Mouse (Mus musculus) MEL (cell line): Measurements from ENCODE around the gene 1700022I11Rik. TPM values are rescaled to one million over a fixed set of nuclear protein-coding genes. Genes with fewer than 3 reads are reported as not detected.

Experiments used
- DNase-seq: peaks from one replicate; pipeline ENCODE4 v3.0.0; 2011; ENCODE audit warnings: low read depth, low spot score
- H3K27ac ChIP-seq: 2 replicates; pipeline ENCODE4 v1.5.1; 2012; ENCODE audit warnings: low read depth, mild to moderate bottlenecking, control low read depth, low read length, moderate library complexity; ENCODE audit not compliant: control insufficient read depth
- H3K27me3 ChIP-seq, 2 experiments: fragments of 150-350 bp in 1 of 2; sonication (generic) in 1 of 2; 2 replicates each; pipeline ENCODE4 v1.6.1; 2012; ENCODE audit warnings: low read length in 2 of 2, mild to moderate bottlenecking in 2 of 2, improper control_type of control experiment in 1 of 2, moderate library complexity in 1 of 2; ENCODE audit not compliant: insufficient read depth in 2 of 2, control insufficient read depth in 1 of 2
- H3K36me3 ChIP-seq, 2 experiments: 2 replicates each; pipeline ENCODE4 v1.6.1; 2012 to 2014; ENCODE audit warnings: low read length in 2 of 2, improper control_type of control experiment in 1 of 2, inconsistent platforms in 1 of 2, mild to moderate bottlenecking in 1 of 2; ENCODE audit not compliant: insufficient read depth in 2 of 2, control insufficient read depth in 1 of 2
- H3K4me1 ChIP-seq, 2 experiments: fragments of 150-350 bp in 1 of 2; sonication (generic) in 1 of 2; 2 replicates each; pipeline ENCODE4 v1.6.1; 2012; ENCODE audit warnings: low read length in 2 of 2, improper control_type of control experiment in 1 of 2, mild to moderate bottlenecking in 1 of 2; ENCODE audit not compliant: insufficient read depth in 2 of 2, control insufficient read depth in 1 of 2
- H3K4me3 ChIP-seq, 2 experiments: fragments of 150-350 bp in 1 of 2; sonication (generic) in 1 of 2; 2 replicates each; pipeline ENCODE4 v1.5.1; 2012; ENCODE audit warnings: low read depth in 2 of 2, low read length in 2 of 2, mild to moderate bottlenecking in 2 of 2, moderate library complexity in 2 of 2, control low read depth in 1 of 2, improper control_type of control experiment in 1 of 2; ENCODE audit not compliant: control insufficient read depth in 1 of 2, insufficient read depth in 1 of 2
- H3K79me2 ChIP-seq: 2 replicates; pipeline ENCODE4 v1.6.1; 2012; ENCODE audit warnings: mild to moderate bottlenecking, low read length, moderate library complexity; ENCODE audit not compliant: control insufficient read depth, poor library complexity, insufficient read depth
- H3K9ac ChIP-seq: 2 replicates; pipeline ENCODE4 v1.6.1; 2012; ENCODE audit warnings: low read depth, mild to moderate bottlenecking, control low read depth, low read length, moderate library complexity; ENCODE audit not compliant: control insufficient read depth, poor library complexity, severe bottlenecking
- H3K9me3 ChIP-seq: fragments of 150-350 bp; sonication (generic); replicated peaks from 2 replicates; pipeline ENCODE4 v1.6.1; 2012; ENCODE audit warnings: mild to moderate bottlenecking, low read length, improper control_type of control experiment, moderate library complexity; ENCODE audit not compliant: insufficient read depth
- BHLHE40 ChIP-seq: IDR thresholded peaks from 2 replicates; pipeline ENCODE4 v1.6.1; 2012; ENCODE audit warnings: low read depth, mild to moderate bottlenecking, inconsistent platforms, low read length, improper control_type of control experiment, borderline replicate concordance
- CHD2 ChIP-seq: IDR thresholded peaks from 2 replicates; pipeline ENCODE4 v1.6.1; 2011; ENCODE audit warnings: low read length, improper control_type of control experiment
- CTCF ChIP-seq, 3 experiments: IDR thresholded peaks in 2 of 3; conservative IDR thresholded peaks in 1 of 3; 2 replicates each; pipeline ENCODE4 v1.5.1; 2011 to 2012; ENCODE audit warnings: low read length in 3 of 3, low read depth in 2 of 3, mild to moderate bottlenecking in 2 of 3, improper control_type of control experiment in 1 of 3, inconsistent platforms in 1 of 3, mixed read lengths in 1 of 3, moderate library complexity in 1 of 3; ENCODE audit not compliant: control insufficient read depth in 1 of 3, insufficient read depth in 1 of 3, poor library complexity in 1 of 3, severe bottlenecking in 1 of 3
- ELF1 ChIP-seq: IDR thresholded peaks from 2 replicates; pipeline ENCODE4 v1.6.1; 2014; ENCODE audit warnings: low read depth, mild to moderate bottlenecking, inconsistent platforms, low read length, improper control_type of control experiment, moderate library complexity
- GATA1 ChIP-seq: IDR thresholded peaks from 2 replicates; pipeline ENCODE4 v1.6.1; 2011; ENCODE audit warnings: low read depth, low read length, improper control_type of control experiment
- KAT2A ChIP-seq: conservative IDR thresholded peaks from 2 replicates; pipeline ENCODE4 v1.6.1; 2012; ENCODE audit warnings: low read depth, low read length, improper control_type of control experiment, inconsistent platforms
- MAFK ChIP-seq: IDR thresholded peaks from 2 replicates; pipeline ENCODE4 v1.6.1; 2011; ENCODE audit warnings: low read depth, mild to moderate bottlenecking, low read length, improper control_type of control experiment, borderline replicate concordance
- MAX ChIP-seq: IDR thresholded peaks from 2 replicates; pipeline ENCODE4 v1.6.1; 2011; ENCODE audit warnings: low read length, improper control_type of control experiment
- MAZ ChIP-seq: IDR thresholded peaks from 2 replicates; pipeline ENCODE4 v1.6.1; 2012; ENCODE audit warnings: low read depth, mild to moderate bottlenecking, inconsistent platforms, low read length, improper control_type of control experiment
- MEF2A ChIP-seq: IDR thresholded peaks from 2 replicates; pipeline ENCODE4 v1.6.1; 2014; ENCODE audit warnings: low read depth, mild to moderate bottlenecking, inconsistent platforms, low read length, improper control_type of control experiment; ENCODE audit not compliant: poor library complexity, insufficient replicate concordance, severe bottlenecking; ENCODE audit errors: extremely low read depth
- MYC ChIP-seq: IDR thresholded peaks from 2 replicates; pipeline ENCODE4 v1.6.1; 2011; ENCODE audit warnings: low read depth, mild to moderate bottlenecking, low read length, improper control_type of control experiment, moderate library complexity
- NELFE ChIP-seq: IDR thresholded peaks from 2 replicates; pipeline ENCODE4 v1.6.1; 2011; ENCODE audit warnings: low read depth, low read length, improper control_type of control experiment
- NRF1 ChIP-seq: IDR thresholded peaks from 2 replicates; pipeline ENCODE4 v1.6.1; 2014; ENCODE audit warnings: low read depth, mild to moderate bottlenecking, inconsistent platforms, low read length, improper control_type of control experiment, moderate library complexity; ENCODE audit not compliant: poor library complexity, insufficient read depth, severe bottlenecking
- POLR2AphosphoS2 ChIP-seq: IDR thresholded peaks from 2 replicates; pipeline ENCODE4 v1.6.1; 2011; ENCODE audit warnings: low read length, improper control_type of control experiment
- POLR2AphosphoS5 ChIP-seq: IDR thresholded peaks from 2 replicates; pipeline ENCODE4 v1.6.1; 2012; ENCODE audit warnings: low read depth, borderline replicate concordance, mild to moderate bottlenecking, inconsistent platforms, low read length, moderate library complexity, mixed read lengths
- RAD21 ChIP-seq: IDR thresholded peaks from 2 replicates; pipeline ENCODE4 v1.6.1; 2011; ENCODE audit warnings: mild to moderate bottlenecking, low read depth, low read length, improper control_type of control experiment
- SIN3A ChIP-seq: IDR thresholded peaks from 2 replicates; pipeline ENCODE4 v1.6.1; 2012; ENCODE audit warnings: low read length, improper control_type of control experiment, inconsistent platforms
- SMC3 ChIP-seq: IDR thresholded peaks from 2 replicates; pipeline ENCODE4 v1.6.1; 2011; ENCODE audit warnings: low read depth, low read length, improper control_type of control experiment
- TAL1 ChIP-seq: IDR thresholded peaks from 2 replicates; pipeline ENCODE4 v1.6.1; 2012; ENCODE audit warnings: mild to moderate bottlenecking, inconsistent platforms, low read length, moderate library complexity, mixed read lengths
- TBP ChIP-seq: IDR thresholded peaks from 2 replicates; pipeline ENCODE4 v1.8.0; 2011; ENCODE audit warnings: low read depth, low read length, improper control_type of control experiment
- TCF12 ChIP-seq: IDR thresholded peaks from 2 replicates; pipeline ENCODE4 v1.6.1; 2014; ENCODE audit warnings: low read depth, mild to moderate bottlenecking, inconsistent platforms, low read length, improper control_type of control experiment, moderate library complexity
- UBTF ChIP-seq: IDR thresholded peaks from 2 replicates; pipeline ENCODE4 v1.6.1; 2012; ENCODE audit warnings: low read depth, mild to moderate bottlenecking, inconsistent platforms, low read length, improper control_type of control experiment, moderate library complexity, borderline replicate concordance; ENCODE audit not compliant: insufficient read depth
- ZC3H11A ChIP-seq: IDR thresholded peaks from 2 replicates; pipeline ENCODE4 v1.6.1; 2012; ENCODE audit warnings: low read depth, mild to moderate bottlenecking, inconsistent platforms, low read length, improper control_type of control experiment
- ZKSCAN1 ChIP-seq: IDR thresholded peaks from 2 replicates; pipeline ENCODE4 v1.6.1; 2012; ENCODE audit warnings: low read depth, mild to moderate bottlenecking, inconsistent platforms, low read length, improper control_type of control experiment, moderate library complexity
- ZMIZ1 ChIP-seq: IDR thresholded peaks from 2 replicates; pipeline ENCODE4 v1.6.1; 2012; ENCODE audit warnings: low read depth, mild to moderate bottlenecking, inconsistent platforms, low read length, improper control_type of control experiment, moderate library complexity
- polyA plus RNA-seq, 2 experiments: library from polyadenylated mRNA; stranded (reverse) in 1 of 2; unstranded in 1 of 2; fragments of >175 nt in 1 of 2; fragments of >200 nt in 1 of 2; gene quantifications; 2 replicates each; pipeline versions ENCODE4 v1.2.1 to v1.2.4; 2012; ENCODE audit warnings: low replicate concordance in 2 of 2, low read depth in 1 of 2; ENCODE audit not compliant: insufficient read length in 2 of 2, insufficient read depth in 1 of 2, missing spikeins in 1 of 2
- total RNA-seq: library from RNA; depleted of rRNA; stranded (reverse); fragments of 300-350 nt; gene quantifications from 2 replicates; pipeline ENCODE4 v1.2.3, GENCODE M21; 2012

The 1700022I11Rik gene
- total and polyA plus RNA-seq, 3 experiments, result 0.39 to 0.54 TPM; not detected in 1

GRCm38 (mm10) chr4:42921536-42921935 lies 47.9 kb upstream of the 1700022I11Rik start:
- no peaks in the 10 kb centered on the region for H3K9me3 ChIP-seq
- no peak for DNase-seq
- H3K27me3 ChIP-seq, result peaks cover 0 to 2% of the 10 kb centered on the region in 2 experiments; a peak in 1 of 4 replicates
- no peaks in the 10 kb centered on the region for H3K79me2 ChIP-seq
- H3K9ac ChIP-seq, result no peak overlapping the region
- TF ChIP-seq ZC3H11A, result no peak
- no peak for TF ChIP-seq MAFK
- no peak for TF ChIP-seq MYC
- TF ChIP-seq SIN3A, result no peak
- TF ChIP-seq CHD2, result no peak
- TF ChIP-seq TCF12, result no peak
- no peak for TF ChIP-seq BHLHE40
- no peak for TF ChIP-seq NRF1
- no peak for TF ChIP-seq ZMIZ1
- TF ChIP-seq CTCF (IDR thresholded peaks at IDR 0.05 in 2 of 3, conservative IDR thresholded peaks at IDR 0.05 in 1 of 3; ENCODE audit: control insufficient read depth in 1 of 3, insufficient read depth in 1 of 3, low read depth in 2 of 3, low read length in 3 of 3, poor library complexity in 1 of 3, severe bottlenecking in 1 of 3), result no peak
- no peak for TF ChIP-seq TBP
- no peak for TF ChIP-seq TAL1
- no peak overlapping the region for H3K27ac ChIP-seq
- no peaks in the 10 kb centered on the region for H3K4me1 ChIP-seq
- H3K4me3 ChIP-seq, result no peak overlapping the region
- no peaks in the 10 kb centered on the region for H3K36me3 ChIP-seq

- Histone ChIP-seq H3K4me3 (no peak overlapping the region), H3K36me3 (no peaks in the 10 kb centered on the region), H3K4me1 (no peaks in the 10 kb centered on the region), H3K9me3 (no peaks in the 10 kb centered on the region), H3K27ac (no peak overlapping the region), H3K79me2 (no peaks in the 10 kb centered on the region), H3K9ac (no peak overlapping the region), H3K27me3 (peaks cover 0 to 2% of the 10 kb centered on the region in 2 experiments; a peak in 1 of 4 replicates)
- TF ChIP-seq ZC3H11A (no peak), MAFK (no peak), UBTF (no peak), NELFE (no peak), ZKSCAN1 (no peak), CHD2 (no peak), MAX (no peak), RAD21 (no peak), POLR2AphosphoS5 (no peak), KAT2A (no peak), GATA1 (no peak), MEF2A (no peak), POLR2AphosphoS2 (no peak), TBP (no peak), SMC3 (no peak), ELF1 (no peak), MAZ (no peak)
- DNase-seq, result no peak
Observed at GRCm38 (mm10) chr4:42922056-42922455, 47.3 kb upstream of the 1700022I11Rik start.
